Mouse (Mus musculus) cerebellum, adult 2 months (tissue): Measurements from ENCODE around the gene Snx21.

ENCODE experiments used
- CTCF ChIP-seq: fragments of 200-500 bp; IDR thresholded peaks from 2 replicates; pipeline ENCODE4 v1.5.1; 2011; ENCODE audit warnings: low read depth, mild to moderate bottlenecking, control low read depth, low read length, moderate library complexity, borderline replicate concordance; ENCODE audit not compliant: insufficient read depth
- POLR2A ChIP-seq: fragments of 200-500 bp; IDR thresholded peaks from 2 replicates; pipeline ENCODE4 v1.6.1; 2011; ENCODE audit warnings: low read length, control low read depth, borderline replicate concordance; ENCODE audit not compliant: insufficient read depth

- no peak for TF ChIP-seq CTCF
- no peak for TF ChIP-seq POLR2A
Measured at GRCm38 (mm10) chr2:164815348-164815747, 29.7 kb downstream of the Snx21 start.
